Mouse (Mus musculus) cerebellum, adult 11-12 months (tissue): Measurements from ENCODE around the gene Ccdc33.

ENCODE experiments used
- DNase-seq: peaks from one replicate; pipeline ENCODE4 v3.0.0; 2022

The Ccdc33 gene

GRCm38 (mm10) chr9:58087277-58087998 lies 31.2 kb downstream of the Ccdc33 start:
- no peak for DNase-seq

GRCm38 (mm10) chr9:58086861-58087260 lies 31.8 kb downstream of the Ccdc33 start:
- no peak for DNase-seq

GRCm38 (mm10) chr9:58086203-58086602 lies 32.4 kb downstream of the Ccdc33 start:
- DNase-seq = no peak

- DNase-seq = no peak
Observed at GRCm38 (mm10) chr9:58085074-58085473, 33.5 kb downstream of the Ccdc33 start.

GRCm38 (mm10) chr9:58084586-58084985 lies 34.0 kb downstream of the Ccdc33 start:
- no peak for DNase-seq

GRCm38 (mm10) chr9:58074561-58074960 lies 44.1 kb downstream of the Ccdc33 start:
- DNase-seq = no peak

GRCm38 (mm10) chr9:58067546-58067945 lies 51.1 kb downstream of the Ccdc33 start:
- peak; percentile 84 for DNase-seq

GRCm38 (mm10) chr9:58066731-58067095 lies 51.9 kb downstream of the Ccdc33 start:
- peak; percentile 47 for DNase-seq

- DNase-seq = no peak
Observed at GRCm38 (mm10) chr9:58065977-58066730, 52.5 kb downstream of the Ccdc33 start.

- no peak for DNase-seq
Observed at GRCm38 (mm10) chr9:58065532-58065931, 53.1 kb downstream of the Ccdc33 start.

GRCm38 (mm10) chr9:58063531-58063930 lies 55.1 kb downstream of the Ccdc33 start, which contains the start of gene Stra6:
Gene Stra6, plus strand, starts transcription at chr9:58063788.
- no peak for DNase-seq

- no peak for DNase-seq
Observed at GRCm38 (mm10) chr9:58060677-58061667, 57.7 kb downstream of the Ccdc33 start.

- DNase-seq = no peak
Observed at GRCm38 (mm10) chr9:58059920-58060319, 58.7 kb downstream of the Ccdc33 start.

GRCm38 (mm10) chr9:58055666-58056065 lies 63.0 kb downstream of the Ccdc33 start:
- DNase-seq = no peak

GRCm38 (mm10) chr9:58054032-58054431 lies 64.6 kb downstream of the Ccdc33 start:
- no peak for DNase-seq

- DNase-seq = no peak
Observed at GRCm38 (mm10) chr9:58053544-58053943, 65.1 kb downstream of the Ccdc33 start.

- peak; percentile 48 for DNase-seq
Observed at GRCm38 (mm10) chr9:58053102-58053501, 65.5 kb downstream of the Ccdc33 start.

- no peak for DNase-seq
Observed at GRCm38 (mm10) chr9:58051937-58052336, 66.7 kb downstream of the Ccdc33 start.

GRCm38 (mm10) chr9:58049861-58050260 lies 68.8 kb downstream of the Ccdc33 start:
- no peak for DNase-seq

GRCm38 (mm10) chr9:58049186-58049585 lies 69.4 kb downstream of the Ccdc33 start:
- no peak for DNase-seq

GRCm38 (mm10) chr9:58048621-58049020 lies 70.0 kb downstream of the Ccdc33 start:
- DNase-seq = no peak

GRCm38 (mm10) chr9:58047061-58047460 lies 71.6 kb downstream of the Ccdc33 start:
- no peak for DNase-seq

- DNase-seq = no peak
Observed at GRCm38 (mm10) chr9:58045646-58046045, 73.0 kb downstream of the Ccdc33 start.
